Mouse (Mus musculus) testis, adult 2 months (tissue): ENCODE data around the gene Rsl24d1. TPM values are rescaled to one million over a fixed set of nuclear protein-coding genes. Genes with fewer than 3 reads are reported as not detected.

ENCODE experiments used
- H3K27ac ChIP-seq: fragments of 200-500 bp; 2 replicates; pipeline ENCODE4 v1.5.1; 2012; ENCODE audit warnings: low read depth, low read length; ENCODE audit not compliant: control insufficient read depth, insufficient read depth
- H3K27me3 ChIP-seq: fragments of 200-500 bp; 2 replicates; pipeline ENCODE4 v1.6.1; 2012; ENCODE audit warnings: mild to moderate bottlenecking, low read length, moderate library complexity; ENCODE audit not compliant: control insufficient read depth, insufficient read depth
- H3K36me3 ChIP-seq: fragments of 200-500 bp; 2 replicates; pipeline ENCODE4 v1.6.1; 2012; ENCODE audit warnings: mild to moderate bottlenecking, low read length; ENCODE audit not compliant: control insufficient read depth, insufficient read depth
- H3K4me1 ChIP-seq: fragments of 200-500 bp; 2 replicates; pipeline ENCODE4 v1.6.1; 2012; ENCODE audit warnings: low read length; ENCODE audit not compliant: control insufficient read depth, insufficient read depth
- H3K4me3 ChIP-seq: fragments of 200-500 bp; 2 replicates; pipeline ENCODE4 v1.5.1; 2012; ENCODE audit warnings: low read depth, mild to moderate bottlenecking, low read length, moderate library complexity, mixed read lengths; ENCODE audit not compliant: control insufficient read depth
- CTCF ChIP-seq: fragments of 200-500 bp; IDR thresholded peaks from 2 replicates; pipeline ENCODE4 v1.5.1; 2012; ENCODE audit warnings: low read depth, mild to moderate bottlenecking, inconsistent platforms, low read length, moderate library complexity; ENCODE audit not compliant: control insufficient read depth, insufficient read depth, insufficient replicate concordance
- POLR2A ChIP-seq: fragments of 200-500 bp; IDR thresholded peaks from 2 replicates; pipeline ENCODE4 v1.6.1; 2012; ENCODE audit warnings: low read depth, mild to moderate bottlenecking, inconsistent platforms, low read length, moderate library complexity; ENCODE audit not compliant: control insufficient read depth
- polyA plus RNA-seq: library from polyadenylated mRNA; depleted of rRNA; stranded (reverse); fragments of >200 nt; gene quantifications from 2 replicates; pipeline ENCODE4 v1.2.3, GENCODE M21; 2012

Gene Rsl24d1
- polyA plus RNA-seq, 1 experiment: 14.9 TPM

GRCm38 (mm10) chr9:73087581-73087980 is 25.6 kb upstream of the Rsl24d1 start:
- Histone ChIP-seq H3K4me1 (no peaks in the 10 kb centered on the region), H3K36me3 (no peaks in the 10 kb centered on the region), H3K27me3 (no peaks in the 10 kb centered on the region), H3K4me3 (no peak overlapping the region), H3K27ac (no peak overlapping the region)
- TF ChIP-seq CTCF: no peak
- TF ChIP-seq POLR2A: no peak

DNA sequence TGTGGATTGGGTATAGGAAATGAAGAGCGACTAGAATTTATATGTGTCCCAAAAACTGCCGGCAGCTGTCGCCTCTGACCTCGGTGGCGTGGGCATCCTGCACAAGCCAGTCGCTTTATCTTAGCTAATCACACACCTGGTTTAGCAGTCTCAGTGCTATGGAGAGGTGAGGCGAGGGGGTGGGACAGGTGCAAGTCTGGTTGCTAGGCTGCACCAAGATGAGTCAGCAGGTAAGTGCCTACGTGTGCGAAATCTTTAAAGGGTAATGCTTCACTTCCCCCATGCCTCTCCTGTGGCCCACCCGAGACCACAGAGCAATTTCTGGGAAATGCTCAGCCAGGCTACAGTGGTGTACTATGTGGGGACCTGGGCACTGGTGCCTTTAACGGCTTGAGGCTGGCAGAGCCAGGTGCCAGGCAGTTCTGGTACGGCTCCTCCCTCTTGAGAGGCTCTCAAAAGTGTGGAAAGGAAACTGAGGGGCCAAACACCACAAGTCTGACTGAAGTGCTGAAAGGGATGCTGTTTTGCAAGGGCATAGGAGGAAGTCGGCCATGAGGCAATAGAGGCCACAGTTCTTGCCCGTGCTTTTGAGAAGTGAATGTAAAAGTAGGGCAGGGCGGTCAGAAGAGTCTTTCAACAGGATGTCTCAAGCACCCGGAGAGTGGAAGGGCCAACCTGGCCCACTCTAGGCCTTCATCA is 23.9 kb upstream of the Rsl24d1 start:
- Histone ChIP-seq H3K27ac (no peak overlapping the region), H3K27me3 (no peaks in the 10 kb centered on the region), H3K36me3 (no peaks in the 10 kb centered on the region), H3K4me1 (no peaks in the 10 kb centered on the region; the same call in 1 of the 2 replicates), H3K4me3 (no peak overlapping the region)
- TF ChIP-seq CTCF (no peak), POLR2A (no peak)

DNA sequence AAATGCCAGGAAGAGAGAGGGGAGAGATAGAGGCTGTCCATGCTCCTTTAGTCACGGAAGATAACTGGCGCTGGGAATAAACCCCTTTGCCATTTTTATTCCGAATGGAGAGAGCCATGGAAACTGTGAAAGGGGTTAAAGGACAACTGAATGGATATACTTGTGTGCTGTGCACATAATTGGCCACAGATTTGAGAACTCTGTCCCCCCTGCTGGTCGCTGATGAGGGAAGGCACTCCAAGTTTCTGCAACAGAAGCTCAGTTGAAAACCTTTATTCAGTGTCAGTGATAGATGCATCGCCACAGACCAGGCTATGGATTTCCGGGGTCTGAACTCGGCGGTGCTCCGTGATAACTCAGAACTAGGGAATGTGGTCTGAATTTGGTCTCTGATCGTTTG is 23.1 kb upstream of the Rsl24d1 start:
- Histone ChIP-seq H3K27me3 (no peaks in the 10 kb centered on the region), H3K27ac (no peak overlapping the region), H3K4me3 (no peak overlapping the region), H3K36me3 (no peaks in the 10 kb centered on the region), H3K4me1 (peaks cover 2% of the 10 kb centered on the region; the same call in 1 of the 2 replicates)
- no peak for TF ChIP-seq CTCF
- TF ChIP-seq POLR2A: no peak

- H3K36me3 ChIP-seq: no peaks in the 10 kb centered on the region
- H3K4me1 ChIP-seq: peaks cover 2% of the 10 kb centered on the region; the same call in 1 of the 2 replicates
- H3K27me3 ChIP-seq: no peaks in the 10 kb centered on the region
- TF ChIP-seq POLR2A: no peak
- TF ChIP-seq CTCF: no peak; the same call in 1 of the 2 replicates
- no peak overlapping the region for H3K4me3 ChIP-seq
- H3K27ac ChIP-seq: no peak overlapping the region
Measured at GRCm38 (mm10) chr9:73091747-73092146, 21.5 kb upstream of the Rsl24d1 start.

GRCm38 (mm10) chr9:73094580-73094979 is 18.6 kb upstream of the Rsl24d1 start:
- H3K27me3 ChIP-seq: no peaks in the 10 kb centered on the region
- peak overlapping the region; percentile 81 for H3K4me3 ChIP-seq
- peak; percentile 49; the same call in 1 of the 2 replicates for TF ChIP-seq POLR2A
- TF ChIP-seq CTCF: no peak
- H3K27ac ChIP-seq: peak overlapping the region; percentile 69
- H3K4me1 ChIP-seq: peaks cover 2% of the 10 kb centered on the region; the same call in 1 of the 2 replicates
- H3K36me3 ChIP-seq: no peaks in the 10 kb centered on the region

DNA sequence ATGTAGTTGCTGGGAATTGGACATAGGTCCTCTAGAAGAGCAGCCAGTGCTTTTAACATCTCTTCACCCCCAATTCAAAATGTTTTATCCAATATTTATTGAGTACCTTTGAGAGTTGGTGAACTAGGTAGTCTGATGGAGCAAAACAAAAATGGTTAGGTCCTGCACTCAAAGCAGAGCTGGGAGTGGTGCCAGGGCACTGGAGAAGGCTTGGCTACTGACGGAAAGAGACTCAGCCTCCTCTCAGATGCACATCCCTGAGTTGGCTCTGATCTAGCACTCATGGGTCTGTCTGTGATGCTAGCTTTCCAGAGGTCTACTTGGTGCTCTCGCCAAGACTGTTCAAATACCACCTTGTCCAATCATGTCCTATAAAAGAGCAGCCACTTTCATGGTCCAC is 15.3 kb upstream of the Rsl24d1 start:
- TF ChIP-seq CTCF (no peak), POLR2A (no peak)
- Histone ChIP-seq H3K4me1 (peaks cover 9% of the 10 kb centered on the region), H3K36me3 (no peaks in the 10 kb centered on the region), H3K27me3 (no peaks in the 10 kb centered on the region), H3K27ac (no peak overlapping the region), H3K4me3 (no peak overlapping the region)

- no peaks in the 10 kb centered on the region for H3K27me3 ChIP-seq
- H3K4me3 ChIP-seq: no peak within 1 kb of the TSS
- no peaks in the 10 kb centered on the region for H3K36me3 ChIP-seq
- TF ChIP-seq POLR2A (no peak), CTCF (no peak)
- peaks cover 19% of the 10 kb centered on the region for H3K4me1 ChIP-seq
- no peak within 1 kb of the TSS for H3K27ac ChIP-seq
Measured at GRCm38 (mm10) chr9:73101536-73101935, 11.7 kb upstream of the Rsl24d1 start, which contains the start of gene Khdc3. Gene Khdc3 (plus strand): TSS chr9:73101836.
